Mouse (Mus musculus): ENCODE results near the gene 6430531B16Rik.

6430531B16Rik gene

GRCm38 (mm10) chr7:139978278-139978892, at the start of gene 6430531B16Rik:
Gene 6430531B16Rik (minus strand): TSS chr7:139978755.
- DNase-seq = peak; percentile 86

GRCm38 (mm10) chr7:140011336-140011735, 32.8 kb upstream of the 6430531B16Rik start:
- DNase-seq = no peak

- DNase-seq = no peak
Measured at GRCm38 (mm10) chr7:140007781-140008180, 29.2 kb upstream of the 6430531B16Rik start.

- no peak for DNase-seq
Measured at GRCm38 (mm10) chr7:140006861-140007611, 28.5 kb upstream of the 6430531B16Rik start.

GRCm38 (mm10) chr7:140004666-140005065, 26.1 kb upstream of the 6430531B16Rik start:
- DNase-seq = no peak

GRCm38 (mm10) chr7:140001086-140001740, 22.7 kb upstream of the 6430531B16Rik start:
- no peak for DNase-seq

GRCm38 (mm10) chr7:139998691-139999350, 20.3 kb upstream of the 6430531B16Rik start:
- no peak for DNase-seq

GRCm38 (mm10) chr7:139994676-139995075, 16.1 kb upstream of the 6430531B16Rik start:
- peak; percentile 66 for DNase-seq

GRCm38 (mm10) chr7:139994202-139994601, 15.6 kb upstream of the 6430531B16Rik start:
- DNase-seq = no peak

- DNase-seq = no peak
Measured at GRCm38 (mm10) chr7:139993532-139993931, 15.0 kb upstream of the 6430531B16Rik start.

- DNase-seq = peak; percentile 39
Measured at GRCm38 (mm10) chr7:139992406-139992805, 13.9 kb upstream of the 6430531B16Rik start, which contains the start of gene Adam8. Gene Adam8 (minus strand): TSS chr7:139992562.

- DNase-seq = no peak
Measured at GRCm38 (mm10) chr7:139990864-139991394, 12.4 kb upstream of the 6430531B16Rik start.

- DNase-seq = no peak
Measured at GRCm38 (mm10) chr7:139988272-139988671, 9.7 kb upstream of the 6430531B16Rik start.

GRCm38 (mm10) chr7:139984505-139984904, 6.0 kb upstream of the 6430531B16Rik start:
- no peak for DNase-seq

GRCm38 (mm10) chr7:139982058-139982457, 3.5 kb upstream of the 6430531B16Rik start:
- DNase-seq = no peak

- DNase-seq = no peak
Measured at GRCm38 (mm10) chr7:139980778-139981177, 2.2 kb upstream of the 6430531B16Rik start.

GRCm38 (mm10) chr7:139979011-139979719, 610 bp upstream of the 6430531B16Rik start:
- peak; percentile 13 for DNase-seq

- DNase-seq = no peak
Measured at GRCm38 (mm10) chr7:139975471-139975870, 3.1 kb downstream of the 6430531B16Rik start.

GRCm38 (mm10) chr7:139974307-139974706, 4.2 kb downstream of the 6430531B16Rik start:
- no peak for DNase-seq

GRCm38 (mm10) chr7:139972923-139973331, 5.6 kb downstream of the 6430531B16Rik start:
- DNase-seq = no peak

GRCm38 (mm10) chr7:139971436-139971835, 7.1 kb downstream of the 6430531B16Rik start:
- DNase-seq = no peak

GRCm38 (mm10) chr7:139970979-139971378, 7.6 kb downstream of the 6430531B16Rik start:
- no peak for DNase-seq
